Mouse (Mus musculus): Measurements from ENCODE around the gene Il22ra2.

Gene Il22ra2

GRCm38 (mm10) chr10:19603231-19603630 lies 18.6 kb upstream of the Il22ra2 start:
- no peak for DNase-seq

DNA sequence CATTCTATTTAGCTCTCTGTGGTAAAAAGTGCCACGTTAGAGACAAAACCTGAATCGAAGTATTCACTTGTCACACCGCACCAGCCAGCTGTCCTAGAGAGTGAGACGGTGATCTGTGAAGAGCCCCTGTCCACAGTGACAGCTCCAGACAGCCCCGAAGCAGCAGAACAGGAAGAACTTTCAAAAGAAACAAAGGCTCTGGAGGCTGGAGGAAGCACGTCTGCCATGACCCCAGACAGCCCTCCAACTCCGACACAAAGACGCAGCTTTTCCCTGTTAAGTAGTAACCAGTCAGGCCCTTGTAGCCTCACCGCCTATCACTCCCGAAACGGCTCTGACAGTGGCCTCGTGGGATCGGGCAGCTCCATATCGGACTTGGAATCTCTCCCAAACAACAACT lies 12.7 kb upstream of the Il22ra2 start:
- DNase-seq = no peak

GRCm38 (mm10) chr10:19611616-19612015 lies 10.2 kb upstream of the Il22ra2 start:
- DNase-seq = no peak

DNA sequence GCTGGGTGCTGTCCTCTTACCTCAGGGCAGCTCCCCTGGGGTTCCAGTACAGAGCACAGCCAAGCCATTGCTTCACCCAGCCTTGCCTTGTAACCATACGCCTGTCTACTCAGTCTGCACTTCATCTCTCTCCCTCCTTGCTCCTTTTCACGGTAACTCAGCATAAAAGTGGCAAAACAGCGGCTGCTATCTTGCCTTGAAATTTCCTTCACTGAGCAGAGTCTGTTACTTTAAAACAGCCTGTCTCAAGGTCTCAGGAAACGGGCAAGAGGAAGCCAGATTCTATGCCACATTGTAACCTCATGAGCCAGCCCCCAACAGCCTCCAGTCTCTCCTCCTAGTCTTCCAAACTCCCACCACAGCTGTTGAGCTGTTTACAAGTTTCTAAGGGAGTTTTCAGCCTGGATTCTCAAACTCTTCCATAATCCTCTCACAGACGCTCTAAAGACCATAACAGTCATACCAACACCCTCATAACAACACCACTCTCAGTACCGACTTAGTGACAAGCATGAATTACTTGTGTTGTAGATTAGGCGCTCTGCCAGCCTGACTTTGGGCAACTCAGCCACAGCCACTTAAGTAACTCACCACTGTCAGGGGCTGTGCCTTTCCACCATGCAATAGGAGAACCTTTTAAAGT lies 8.6 kb upstream of the Il22ra2 start:
- no peak for DNase-seq

DNA sequence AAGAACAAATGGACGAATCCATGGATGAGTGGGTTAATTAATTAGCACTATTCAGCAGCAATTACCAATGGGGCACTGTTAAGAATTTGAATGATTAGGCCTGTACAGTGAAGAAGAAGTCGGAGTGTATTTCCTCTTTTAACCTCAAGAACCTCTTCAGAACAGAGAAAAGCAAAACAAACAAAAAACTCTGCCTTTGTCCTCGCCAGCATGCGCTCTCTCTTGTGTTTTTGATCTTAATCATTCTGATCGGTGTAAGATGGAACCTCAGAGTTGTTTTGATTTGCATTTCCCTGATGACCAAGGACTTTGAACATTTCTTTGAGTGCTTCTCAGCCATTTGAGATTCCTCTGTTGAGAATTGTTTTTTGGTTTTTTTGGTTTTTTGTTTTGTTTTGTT lies 2.1 kb upstream of the Il22ra2 start:
- no peak for DNase-seq

GRCm38 (mm10) chr10:19624617-19625016 lies 2.8 kb downstream of the Il22ra2 start:
- DNase-seq = no peak

DNA sequence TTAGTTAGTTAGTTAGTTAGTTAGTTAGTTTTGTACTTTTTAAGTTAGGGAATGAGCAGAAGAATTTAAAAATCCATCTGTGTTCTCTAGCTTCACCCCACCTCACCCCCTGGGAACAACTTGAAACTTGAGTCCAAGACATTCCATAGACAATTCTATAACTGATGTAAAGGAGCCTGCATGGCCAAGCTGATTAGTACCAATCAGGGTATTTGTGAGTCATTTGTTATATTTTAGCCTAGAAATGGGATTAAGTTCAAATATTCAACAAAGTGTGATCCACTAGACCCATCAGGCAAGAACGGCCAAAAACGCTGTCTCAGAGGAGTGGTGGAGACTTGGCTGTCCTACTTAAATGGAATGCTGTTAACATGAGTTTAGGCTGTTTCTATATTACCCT lies 5.5 kb downstream of the Il22ra2 start:
- no peak for DNase-seq

DNA sequence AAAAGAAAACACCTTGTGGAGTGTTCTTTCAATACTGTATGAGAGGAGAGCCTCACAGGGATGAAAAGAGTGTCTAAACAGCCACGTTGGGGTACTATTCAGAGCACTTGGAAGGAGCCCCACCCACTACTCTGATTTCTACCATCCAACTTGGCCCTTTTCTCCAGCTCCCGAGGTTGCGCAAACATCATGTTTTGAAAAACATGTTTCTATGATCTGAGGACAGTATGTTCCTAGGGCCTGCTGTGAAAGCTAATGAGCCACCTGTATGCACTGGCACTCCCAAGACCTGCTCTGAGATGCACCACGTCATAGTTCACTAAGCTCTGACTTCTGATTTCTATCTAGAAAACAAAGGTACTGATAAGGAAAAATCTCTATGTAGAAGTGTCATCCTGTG lies 6.0 kb downstream of the Il22ra2 start:
- DNase-seq = no peak

DNA sequence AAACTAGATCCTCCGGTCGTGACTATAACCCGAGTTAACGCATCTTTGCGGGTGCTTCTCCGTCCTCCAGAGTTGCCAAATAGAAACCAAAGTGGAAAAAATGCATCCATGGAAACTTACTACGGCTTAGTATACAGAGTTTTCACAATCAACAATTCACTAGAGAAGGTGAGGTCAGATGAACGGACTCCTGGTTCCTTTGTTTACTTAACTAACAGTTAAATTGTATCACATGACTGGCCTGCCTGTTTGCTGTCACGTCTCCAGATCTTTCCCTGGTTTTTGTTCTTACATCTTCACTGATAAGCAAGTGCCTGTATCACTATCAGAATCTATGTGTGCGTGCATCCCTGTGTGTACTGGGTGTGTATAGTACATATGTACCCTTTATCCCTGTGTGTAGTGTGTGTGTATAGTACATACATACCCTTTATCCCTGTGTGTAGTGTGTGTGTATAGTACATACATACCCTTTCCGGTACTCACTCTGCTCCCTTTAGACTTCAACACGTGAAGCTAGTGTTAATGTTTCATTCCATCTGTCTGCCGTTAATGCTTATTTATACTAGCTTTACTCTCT lies 9.9 kb downstream of the Il22ra2 start:
- no peak for DNase-seq

- DNase-seq = no peak
Observed at GRCm38 (mm10) chr10:19638851-19639250, 17.1 kb downstream of the Il22ra2 start.

DNA sequence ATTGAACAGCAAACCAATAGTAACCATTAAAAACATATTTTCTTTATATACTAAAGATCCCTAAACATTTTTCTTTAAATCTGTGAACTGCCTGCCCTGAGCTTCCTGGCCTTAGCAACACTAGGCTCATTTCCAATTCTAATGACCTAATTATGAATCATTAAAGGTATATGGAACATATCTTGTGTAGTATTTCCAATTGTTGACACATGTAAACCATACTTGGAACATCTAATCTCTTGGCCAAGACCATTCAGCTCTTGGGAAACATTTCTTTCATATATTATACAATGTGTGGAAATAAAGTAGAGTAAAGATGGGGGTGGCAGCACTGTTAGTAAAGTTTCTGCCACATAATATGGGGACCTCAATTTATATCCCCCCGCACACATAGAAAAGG lies 17.8 kb downstream of the Il22ra2 start:
- no peak for DNase-seq

GRCm38 (mm10) chr10:19645119-19645518 lies 23.3 kb downstream of the Il22ra2 start:
- no peak for DNase-seq

DNA sequence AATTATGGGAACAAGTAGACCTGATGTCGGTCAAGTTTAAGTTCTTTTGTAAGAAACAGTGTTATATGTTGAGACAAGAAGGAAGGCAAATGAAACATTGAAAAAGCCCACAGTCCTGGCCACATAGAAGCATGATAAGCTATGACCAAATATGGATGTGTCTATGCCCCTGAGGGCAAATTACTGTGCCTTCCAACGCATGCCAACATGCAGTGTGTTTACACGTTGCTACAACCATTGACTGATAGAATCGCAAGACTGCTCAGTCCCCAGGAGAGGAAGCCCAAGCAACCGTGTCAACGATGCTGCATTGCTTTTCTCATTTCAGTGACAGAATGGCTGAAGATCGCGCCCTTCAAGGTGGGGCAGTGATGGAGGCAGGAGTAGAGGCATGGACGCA lies 35.6 kb downstream of the Il22ra2 start:
- DNase-seq = no peak

DNA sequence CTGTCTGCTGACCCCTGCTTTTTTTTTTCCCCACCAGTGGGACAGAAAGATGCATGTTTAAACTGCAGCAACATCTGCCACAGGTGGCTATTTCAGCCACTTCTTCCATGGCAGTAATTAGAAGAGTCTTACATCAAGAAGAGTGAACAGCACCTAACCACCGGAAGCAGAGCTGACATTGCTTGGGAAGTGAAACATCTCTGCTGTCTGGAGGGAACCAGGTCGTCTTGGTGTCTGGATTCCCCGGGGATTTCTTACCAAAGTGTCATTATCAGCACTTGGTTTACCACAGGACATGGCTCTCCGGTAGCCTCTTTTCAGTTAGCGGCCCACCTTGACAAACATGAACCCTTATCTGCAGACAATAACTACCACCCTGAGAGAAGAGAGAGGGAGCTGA lies 38.2 kb downstream of the Il22ra2 start:
- DNase-seq = no peak

GRCm38 (mm10) chr10:19668973-19669372 lies 47.2 kb downstream of the Il22ra2 start:
- no peak for DNase-seq

- no peak for DNase-seq
Observed at GRCm38 (mm10) chr10:19672015-19672414, 50.2 kb downstream of the Il22ra2 start.

GRCm38 (mm10) chr10:19673146-19673545 lies 51.3 kb downstream of the Il22ra2 start:
- no peak for DNase-seq
